Mouse (Mus musculus) neural tube, embryonic 14.5 days (tissue): ENCODE data around the gene C130026I21Rik. TPM values are rescaled to one million over a fixed set of nuclear protein-coding genes. Genes with fewer than 3 reads are reported as not detected.
A peak's percentile ranks its signal among the peaks of the same experiment; 100 is the strongest.
"Not testable (repeated sequence)": the region's sequence is repeated elsewhere in the genome, so short reads cannot be mapped to it uniquely, and the experiment has no call there.

Source experiments
- ATAC-seq: fragments of 200-750 bp; cut with Nextera tagmentation; 2 replicates; pipeline ENCODE4 v1.8.0; 2017; ENCODE audit warnings: low read depth, mild to moderate bottlenecking, moderate TSS enrichment, moderate library complexity
- H3K27ac ChIP-seq: fragments of 300-500 bp; sonication (generic); 2 replicates; pipeline ENCODE4 v1.5.1; 2014; ENCODE audit warnings: low read depth, mild to moderate bottlenecking, control low read depth, low read length, moderate library complexity, mixed read lengths
- H3K27me3 ChIP-seq: fragments of 300-500 bp; sonication (generic); 2 replicates; pipeline ENCODE4 v1.6.1; 2014; ENCODE audit warnings: low read length; ENCODE audit not compliant: control insufficient read depth, insufficient read depth
- H3K36me3 ChIP-seq: fragments of 300-500 bp; sonication (generic); 2 replicates; pipeline ENCODE4 v1.6.1; 2014; ENCODE audit warnings: low read length, mixed read lengths; ENCODE audit not compliant: control insufficient read depth, insufficient read depth
- H3K4me1 ChIP-seq: fragments of 300-500 bp; sonication (generic); 2 replicates; pipeline ENCODE4 v1.6.1; 2014; ENCODE audit warnings: low read length; ENCODE audit not compliant: control insufficient read depth, insufficient read depth
- H3K4me2 ChIP-seq: fragments of 300-500 bp; sonication (generic); 2 replicates; pipeline ENCODE4 v1.6.1; 2014; ENCODE audit warnings: mild to moderate bottlenecking, low read depth, low read length, control low read depth
- H3K4me3 ChIP-seq: fragments of 300-500 bp; sonication (generic); 2 replicates; pipeline ENCODE4 v1.5.1; 2014; ENCODE audit warnings: low read depth, low read length, control low read depth, mixed read lengths
- H3K9ac ChIP-seq: fragments of 300-500 bp; sonication (generic); replicated peaks from 2 replicates; pipeline ENCODE4 v1.6.1; 2014; ENCODE audit warnings: low read depth, mild to moderate bottlenecking, control low read depth, low read length, mixed read lengths
- H3K9me3 ChIP-seq: fragments of 300-500 bp; sonication (generic); 2 replicates; pipeline ENCODE4 v1.6.1; 2016; ENCODE audit warnings: low read length; ENCODE audit not compliant: control insufficient read depth
- WGBS: fragments of 180-500 bp; shearing (Covaris S2); extraction: QIAGEN DNeasy Blood & Tissue Kit; methylation state at CpG from one replicate; pipeline ENCODE4 v1.1.7; 2014; 5-methylcytosine and 5-hydroxymethylcytosine counted together
- polyA plus RNA-seq: library from polyadenylated mRNA; unstranded; fragments of >200 nt; fragmentation: Nextera tagmentation; extraction: Ambion mirVana; gene quantifications from 2 replicates; pipeline ENCODE4 v1.2.1, GENCODE M21; 2014

C130026I21Rik gene
- polyA plus RNA-seq, 1 experiment from 2014 or later = 0.36 TPM

DNA sequence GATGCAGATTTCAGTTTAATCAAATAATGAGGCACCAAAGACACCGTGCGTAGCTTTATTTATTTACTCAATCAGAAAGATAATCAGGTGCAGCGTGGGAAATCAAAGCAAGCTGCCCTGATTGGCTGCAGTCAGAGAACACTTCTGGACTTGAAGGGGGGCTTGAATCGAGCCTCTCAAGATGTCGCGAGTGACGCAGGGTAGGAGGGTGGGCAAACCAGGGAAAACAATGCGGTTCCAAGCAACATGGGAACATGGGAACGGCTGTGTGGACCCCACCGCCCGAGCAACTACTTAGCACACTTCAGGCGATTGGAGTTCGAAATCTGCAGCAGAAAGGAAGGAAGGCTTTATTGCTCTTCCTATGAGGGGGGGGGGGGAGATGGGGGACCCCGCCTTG is 240.2 kb downstream of the C130026I21Rik start:
- 61% methylated on average over 8 of the region's 14 CpGs for WGBS
- not testable (repeated sequence) for H3K4me3 ChIP-seq, H3K36me3 ChIP-seq, H3K27ac ChIP-seq, H3K9ac ChIP-seq, H3K9me3 ChIP-seq, ATAC-seq, H3K4me1 ChIP-seq, H3K4me2 ChIP-seq, H3K27me3 ChIP-seq

DNA sequence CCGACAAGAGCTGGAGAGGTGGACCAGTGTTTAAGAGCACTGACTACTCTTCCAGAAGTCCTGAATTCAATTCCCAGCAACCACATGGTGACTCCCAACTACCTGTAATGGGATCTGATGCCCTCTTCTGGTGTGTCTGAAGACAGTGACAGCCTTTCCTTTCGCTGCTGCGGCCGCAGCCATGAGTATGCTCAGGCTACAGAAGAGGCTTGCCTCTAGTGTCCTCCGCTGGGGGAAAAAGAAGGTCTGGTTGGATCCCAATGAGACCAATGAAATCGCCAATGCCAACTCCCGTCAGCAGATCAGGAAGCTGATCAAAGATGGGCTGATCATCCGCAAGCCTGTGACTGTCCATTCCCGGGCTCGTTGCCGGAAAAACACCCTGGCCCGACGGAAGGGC is 258.4 kb downstream of the C130026I21Rik start:
- not testable (repeated sequence) for H3K36me3 ChIP-seq, H3K9me3 ChIP-seq, H3K4me3 ChIP-seq, H3K27me3 ChIP-seq, H3K4me1 ChIP-seq, H3K4me2 ChIP-seq, ATAC-seq, H3K9ac ChIP-seq, H3K27ac ChIP-seq
- WGBS = 94% methylated on average over 12 of the region's 13 CpGs

DNA sequence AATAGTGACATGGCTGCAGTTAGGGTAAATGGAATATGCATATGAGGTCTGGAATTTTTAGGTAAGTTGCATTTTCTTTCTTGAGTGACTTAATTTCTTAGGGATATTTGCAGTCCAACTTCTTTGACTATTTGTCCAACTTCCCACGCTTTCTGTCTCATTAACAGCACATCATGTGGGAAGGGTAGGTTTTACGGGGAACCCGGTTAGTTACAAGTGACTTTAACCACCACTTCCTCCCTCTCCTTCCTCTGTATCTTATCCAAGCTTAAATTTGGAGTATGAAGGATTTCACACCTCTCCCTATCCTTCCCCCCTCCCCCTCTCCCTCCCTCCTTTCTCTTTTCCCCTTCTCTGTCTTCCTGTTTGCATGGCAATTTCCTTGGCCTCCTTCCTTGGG is 259.4 kb downstream of the C130026I21Rik start:
- not testable (repeated sequence) for H3K4me3 ChIP-seq, H3K36me3 ChIP-seq

DNA sequence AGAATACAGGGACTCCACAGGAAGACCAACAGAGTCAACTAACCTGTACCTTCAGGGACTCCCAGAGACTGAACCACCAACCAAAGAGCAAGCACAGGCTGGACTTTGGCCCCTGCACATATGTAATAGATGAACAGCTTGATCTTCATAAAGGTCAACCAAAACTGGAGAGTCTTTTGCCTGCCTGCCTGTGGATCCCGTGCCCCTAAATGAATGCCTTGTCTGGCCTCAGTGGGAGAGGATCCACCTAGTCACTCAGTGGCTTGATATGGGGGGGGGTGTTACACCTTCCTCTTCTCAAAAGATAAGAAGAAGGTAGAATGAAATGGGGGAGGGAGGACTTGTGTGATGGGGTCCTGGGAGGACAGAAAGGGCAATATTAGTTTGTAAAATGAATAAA is 262.6 kb downstream of the C130026I21Rik start:
- not testable (repeated sequence) for ATAC-seq, H3K4me3 ChIP-seq, H3K9ac ChIP-seq, H3K27me3 ChIP-seq, H3K27ac ChIP-seq, H3K9me3 ChIP-seq, H3K36me3 ChIP-seq, H3K4me1 ChIP-seq, H3K4me2 ChIP-seq
- 75% methylated on average over 1 of the region's 1 CpGs for WGBS

More for the DNA sequence above, 259.4 kb downstream of the C130026I21Rik start:
- not testable (repeated sequence) for H3K27me3 ChIP-seq, ATAC-seq, H3K27ac ChIP-seq, H3K4me1 ChIP-seq, H3K9ac ChIP-seq, H3K9me3 ChIP-seq, H3K4me2 ChIP-seq
- WGBS = 91% methylated on average over 2 of the region's 3 CpGs

DNA sequence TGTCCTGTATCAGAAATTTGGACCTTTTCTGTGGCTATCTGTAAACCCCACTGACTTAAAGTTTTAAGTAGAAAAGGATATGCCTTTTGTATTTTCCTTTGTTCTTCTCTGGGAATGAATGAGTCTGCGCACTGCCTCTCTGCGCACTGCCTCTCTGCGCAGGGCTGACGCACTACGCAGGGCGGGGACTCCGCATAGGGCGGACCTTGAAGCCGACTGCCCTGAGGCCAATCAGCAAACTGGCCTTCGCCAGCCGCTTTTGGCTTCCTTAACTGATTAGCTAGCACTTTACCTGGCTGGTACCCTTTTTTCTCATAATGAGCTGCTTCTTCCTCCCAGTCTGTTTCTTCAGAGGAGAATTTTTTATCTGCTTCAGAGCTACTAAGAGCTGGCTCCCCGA is 271.1 kb downstream of the C130026I21Rik start:
- 95% methylated on average over 6 of the region's 12 CpGs for WGBS
- not testable (repeated sequence) for ATAC-seq, H3K9ac ChIP-seq

DNA sequence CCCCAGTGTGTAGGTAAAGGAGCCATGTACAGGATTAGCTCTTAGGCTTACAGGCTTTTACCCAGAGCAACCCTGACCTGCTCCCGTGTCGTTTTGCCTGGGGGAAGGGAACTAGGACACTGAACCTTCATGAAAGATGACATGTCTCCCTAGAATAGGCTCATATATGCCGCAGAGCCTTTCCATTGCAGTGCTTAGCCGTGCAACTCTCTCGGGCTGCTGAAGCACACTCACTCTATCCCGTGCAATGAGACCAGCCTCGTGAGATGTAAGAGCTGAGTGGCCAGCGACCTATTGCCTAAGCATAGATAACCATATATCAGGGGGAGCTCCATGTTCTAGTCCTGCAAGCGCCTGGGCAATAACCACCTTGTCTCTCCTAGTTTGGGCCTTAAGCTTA is 274.1 kb downstream of the C130026I21Rik start:
- not testable (repeated sequence) for H3K4me1 ChIP-seq, ATAC-seq, H3K9ac ChIP-seq, H3K4me2 ChIP-seq, H3K9me3 ChIP-seq, H3K27me3 ChIP-seq, H3K4me3 ChIP-seq, H3K36me3 ChIP-seq, H3K27ac ChIP-seq
- WGBS = 83% methylated on average over 5 of the region's 9 CpGs

More for the DNA sequence above, 271.1 kb downstream of the C130026I21Rik start:
- not testable (repeated sequence) for H3K36me3 ChIP-seq, H3K4me2 ChIP-seq, H3K4me1 ChIP-seq, H3K9me3 ChIP-seq, H3K27ac ChIP-seq, H3K4me3 ChIP-seq, H3K27me3 ChIP-seq

DNA sequence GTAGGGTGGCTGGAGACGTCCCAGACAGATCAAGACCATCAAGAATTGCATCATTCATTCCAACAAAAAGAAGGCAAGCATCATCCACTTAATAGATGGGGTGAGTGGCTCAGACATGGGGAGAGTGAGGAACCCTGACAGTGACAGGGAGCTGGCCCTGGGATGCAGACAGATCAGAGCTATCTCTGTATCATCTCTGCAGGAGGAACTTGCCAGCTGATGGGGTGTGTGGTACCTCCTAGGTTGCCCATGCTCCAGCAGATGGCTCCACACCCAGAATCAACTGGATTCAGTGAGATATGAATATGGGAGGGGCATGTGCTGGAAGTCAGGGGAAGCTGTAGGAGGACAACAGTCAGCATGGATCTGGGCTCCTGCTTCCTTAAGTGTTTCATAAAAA is 275.9 kb downstream of the C130026I21Rik start:
- ATAC-seq, H3K36me3 ChIP-seq, H3K4me3 ChIP-seq, H3K27ac ChIP-seq, H3K27me3 ChIP-seq, H3K4me2 ChIP-seq, H3K9me3 ChIP-seq, H3K9ac ChIP-seq, H3K4me1 ChIP-seq: not testable (repeated sequence)
- WGBS = no CpG with 5 or more reads among the region's 1 CpGs

DNA sequence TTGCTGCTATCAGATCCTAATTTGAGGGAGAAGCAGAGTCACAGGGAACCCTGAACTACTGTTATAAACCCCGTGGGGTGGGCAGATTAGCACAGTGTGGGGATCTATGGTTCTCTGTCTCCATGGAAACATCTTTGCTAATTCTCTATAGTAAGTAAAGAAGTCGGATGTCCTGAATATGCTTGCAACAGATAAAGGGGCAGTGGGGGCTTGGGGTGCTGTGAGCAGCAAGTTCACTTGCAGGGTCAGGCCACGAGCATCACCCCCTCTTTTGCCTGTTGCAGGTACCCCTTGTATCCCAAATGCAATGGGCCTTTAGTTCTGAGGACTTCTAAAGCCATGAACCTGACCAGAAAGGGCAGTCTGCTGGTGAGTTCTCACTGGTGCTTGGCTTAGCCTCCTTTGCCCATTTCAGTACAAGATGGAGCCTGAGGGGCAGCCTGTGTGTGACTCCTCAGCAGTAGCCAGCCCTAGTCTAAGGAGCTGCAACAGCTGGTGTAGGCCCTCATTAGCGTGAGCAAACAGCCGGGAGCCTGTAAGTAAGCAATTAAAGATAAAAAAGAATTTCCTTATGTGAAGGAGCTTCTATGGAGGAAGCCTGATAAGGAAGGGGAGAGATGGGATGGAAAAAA is 276.6 kb downstream of the C130026I21Rik start:
- H3K4me1 ChIP-seq, H3K9ac ChIP-seq, H3K27me3 ChIP-seq, H3K4me2 ChIP-seq, H3K4me3 ChIP-seq, H3K9me3 ChIP-seq, H3K36me3 ChIP-seq, H3K27ac ChIP-seq: not testable (repeated sequence)
- 40% methylated on average over 1 of the region's 5 CpGs for WGBS
- ATAC-seq = peak; percentile 44; the same call in 1 of the 2 replicates

DNA sequence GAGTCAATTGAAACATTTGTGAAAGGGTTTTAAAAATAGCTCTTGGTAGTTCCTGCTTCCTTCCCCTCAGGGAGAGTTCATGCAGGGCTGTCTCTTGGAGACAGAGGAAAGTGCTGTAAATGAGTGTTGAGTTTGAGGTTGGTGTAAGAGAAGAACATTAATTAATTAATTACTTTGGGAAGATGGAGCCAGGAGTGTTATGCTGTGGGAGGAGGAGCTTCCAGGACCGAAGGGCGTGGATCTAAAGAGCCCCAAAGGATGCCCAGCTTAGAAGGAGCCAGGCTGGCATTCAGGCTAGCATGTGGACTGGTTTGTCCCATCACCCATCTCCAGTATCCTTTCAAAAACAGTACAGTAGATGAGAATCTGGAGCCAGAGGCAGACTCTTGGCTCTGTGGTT is 277.1 kb downstream of the C130026I21Rik start:
- not testable (repeated sequence) for H3K4me1 ChIP-seq, H3K27ac ChIP-seq, H3K36me3 ChIP-seq, H3K9me3 ChIP-seq, H3K4me2 ChIP-seq, H3K4me3 ChIP-seq, H3K9ac ChIP-seq, H3K27me3 ChIP-seq
- peak; percentile 61; the same call in 1 of the 2 replicates for ATAC-seq
- WGBS = no CpG with 5 or more reads among the region's 2 CpGs
